12 mouse cellular contexts compared by ENCODE assay signal in genomic region chr15:84365675-84366381, GRCm38 (mm10). TPM values are rescaled to one million over a fixed set of nuclear protein-coding genes. Genes with fewer than 3 reads are reported as not detected.
DNase-seq lines count a peak whose midpoint lies in the region; ATAC-seq lines count a peak whose summit lies in the region.
"Had no signal": no experiment of that assay in that cellular context is flagged by ENCODE, and none has a peak within 500 bp of the region (broad histone marks: within the 10 kb centered on the region; RNA-seq: fewer than 3 reads in every experiment).

No protein-coding gene starts in this region.

- peak; percentile 10 for DNase-seq in heart, postnatal 4 days
- DNase-seq in heart, embryonic 10.5 days (ENCODE audit: low spot score): no peak
- DNase-seq in lung, postnatal 4 days: no peak
- DNase-seq in R1 (ENCODE audit: low read depth, low spot score): peak; percentile 16
- peak; percentile 55 for DNase-seq in mesoderm, embryonic 11.5 days (ENCODE audit: low read depth, low spot score)
- no peak for DNase-seq in ovary, adult 18-20 months (ENCODE audit: low spot score)
- DNase-seq: kidney, postnatal 36 days; lung, adult 18-20 months; midbrain, embryonic 14.5 days had no signal

- H3K9ac ChIP-seq in lung, embryonic 16.5 days (ENCODE audit: low read length): no peak overlapping the region
- H3K9ac ChIP-seq: heart, embryonic 15.5 days had no signal

- peak; percentile 41; the same call in 1 of the 2 replicates for ATAC-seq in lung, embryonic 16.5 days (ENCODE audit: low read depth)
- ATAC-seq: activated CD4-positive, CD25-positive, alpha-beta regulatory T cell, adult 4 months had no signal

- H3K4me2 ChIP-seq in lung, embryonic 16.5 days (ENCODE audit: low read depth, low read length): no peak overlapping the region
- H3K4me2 ChIP-seq: heart, embryonic 15.5 days had no signal

- H3K27me3 ChIP-seq in heart, embryonic 10.5 days (ENCODE audit: insufficient read depth, poor library complexity, severe bottlenecking): no peaks in the 10 kb centered on the region
- H3K27me3 ChIP-seq in lung, embryonic 16.5 days (ENCODE audit: control insufficient read depth, insufficient read depth, low read depth, low read length): no peaks in the 10 kb centered on the region
- H3K27me3 ChIP-seq: heart, embryonic 15.5 days had no signal

- H3K36me3 ChIP-seq in heart, embryonic 10.5 days: no peaks in the 10 kb centered on the region
- no peaks in the 10 kb centered on the region for H3K36me3 ChIP-seq in lung, embryonic 16.5 days (ENCODE audit: control insufficient read depth, insufficient read depth, low read length)
- H3K36me3 ChIP-seq: heart, embryonic 15.5 days had no signal

- H3K4me1 ChIP-seq in heart, embryonic 10.5 days: peaks cover 5% of the 10 kb centered on the region
- no peaks in the 10 kb centered on the region for H3K4me1 ChIP-seq in lung, embryonic 16.5 days (replicated peaks; ENCODE audit: control insufficient read depth, insufficient read depth, low read length)

- H3K27ac ChIP-seq in heart, embryonic 10.5 days: no peak overlapping the region
- no peak overlapping the region for H3K27ac ChIP-seq in lung, embryonic 16.5 days (ENCODE audit: low read length)
- H3K27ac ChIP-seq: heart, embryonic 15.5 days had no signal

- WGBS in heart, embryonic 10.5 days: 72% methylated on average over 17 of the region's 17 CpGs
- 51% methylated on average over 17 of the region's 17 CpGs for WGBS in lung, embryonic 16.5 days

- 0 out of 2 replicates have a peak, but pooled peaks cover 4% of the 10 kb centered on the region for H3K9me3 ChIP-seq in heart, embryonic 10.5 days
- H3K9me3 ChIP-seq in lung, embryonic 16.5 days (ENCODE audit: control insufficient read depth, low read length): peaks cover 3% of the 10 kb centered on the region
- H3K9me3 ChIP-seq: heart, embryonic 15.5 days had no signal

- H3K4me3 ChIP-seq in heart, embryonic 10.5 days: no peak overlapping the region
- H3K4me3 ChIP-seq in lung, embryonic 16.5 days (ENCODE audit: low read length): no peak overlapping the region
- H3K4me3 ChIP-seq: heart, embryonic 15.5 days had no signal

RNA-seq across cellular contexts. Expression of gene Parvg, which starts 42.0 kb away (rescaled TPM):
- total RNA-seq in heart, postnatal 4 days (2021): 1 to 10 TPM; 1.6 to 2.4 TPM
- polyA plus RNA-seq in heart, embryonic 10.5 days (2016; fragmentation: Nextera tagmentation; extraction: Ambion mirVana): 0.43 and 1.0 TPM in 2 replicates
- 3.8 and 5.5 TPM in 2 replicates for polyA plus RNA-seq in lung, embryonic 16.5 days (2015; fragmentation: Nextera tagmentation; extraction: Ambion mirVana)

Comparison
In these comparisons a context has a peak if more than half of its experiments do, and no peak if none do; other contexts are left out.
1. DNase-seq: peak in heart, postnatal 4 days (single experiment), R1 (single experiment) and mesoderm, embryonic 11.5 days (single experiment); none in heart, embryonic 10.5 days (single experiment), lung, postnatal 4 days (0 of 2) and ovary, adult 18-20 months (single experiment).